9 mouse cellular contexts compared by ENCODE assay signal in the genomic region with DNA sequence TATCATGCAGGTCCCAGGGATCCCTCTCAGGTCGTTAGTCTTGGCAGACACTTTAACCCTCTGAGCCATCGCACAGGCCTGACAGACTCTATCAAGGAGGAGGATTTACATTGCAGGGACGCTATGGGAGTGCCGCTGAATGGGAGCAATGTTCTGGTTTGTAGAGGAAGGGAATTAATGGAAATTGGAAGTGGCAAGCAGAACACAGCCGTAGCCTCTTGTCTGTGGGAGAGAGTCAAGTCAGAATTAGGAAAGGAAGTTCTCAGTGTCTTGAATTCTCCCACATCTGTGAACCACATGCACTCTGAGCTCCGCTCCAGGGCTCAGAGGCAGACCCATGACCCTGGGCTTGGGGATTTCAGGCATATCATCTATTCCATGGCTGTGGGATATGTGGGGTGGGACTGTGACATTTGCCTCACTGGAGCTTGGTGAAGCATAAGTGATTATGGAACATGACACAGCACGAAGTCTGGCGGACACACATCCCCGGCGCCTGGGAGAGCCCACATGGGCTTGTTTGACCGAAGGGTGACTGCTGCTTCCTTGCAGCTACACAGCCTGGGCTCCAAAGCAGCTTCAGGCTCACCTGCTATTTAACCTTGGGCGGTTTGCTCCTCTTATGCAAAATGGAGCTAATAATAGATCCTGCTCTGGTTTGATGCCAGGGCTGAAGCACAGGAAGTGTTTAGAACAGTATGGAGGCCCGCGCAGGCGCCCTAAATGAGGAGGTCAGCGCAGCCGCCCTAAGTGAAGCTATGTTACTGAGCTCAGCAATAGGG.
DNase-seq lines count a peak whose midpoint lies in the region; ATAC-seq and TF ChIP-seq lines count a peak whose summit lies in the region.
"Had no signal": no experiment of that assay in that cellular context is flagged by ENCODE, and none has a peak within 500 bp of the region (broad histone marks: within the 10 kb centered on the region; RNA-seq: fewer than 3 reads in every experiment).

No protein-coding gene starts in this region.

- no peak overlapping the region for H3K9ac ChIP-seq in neural tube, embryonic 13.5 days

- no peak overlapping the region for H3K4me3 ChIP-seq in hindbrain, embryonic 10.5 days
- no peak overlapping the region for H3K4me3 ChIP-seq in neural tube, embryonic 13.5 days
- no peak overlapping the region for H3K4me3 ChIP-seq in kidney, adult 2 months (ENCODE audit: insufficient read depth, low read depth, low read length)

- no peak overlapping the region for H3K27ac ChIP-seq in hindbrain, embryonic 10.5 days
- H3K27ac ChIP-seq in neural tube, embryonic 13.5 days (replicated peaks): no peak overlapping the region
- no peak overlapping the region for H3K27ac ChIP-seq in kidney, adult 2 months (ENCODE audit: insufficient read depth, low read depth, low read length)

- WGBS in hindbrain, embryonic 10.5 days: 70% methylated on average over 17 of the region's 17 CpGs
- 55% methylated on average over 17 of the region's 17 CpGs for WGBS in neural tube, embryonic 13.5 days
- WGBS in kidney, adult 2 months: 59% methylated on average over 17 of the region's 17 CpGs

- H3K36me3 ChIP-seq in hindbrain, embryonic 10.5 days: no peaks in the 10 kb centered on the region
- H3K36me3 ChIP-seq in neural tube, embryonic 13.5 days: no peaks in the 10 kb centered on the region
- no peaks in the 10 kb centered on the region for H3K36me3 ChIP-seq in kidney, adult 2 months (ENCODE audit: control insufficient read depth, insufficient read depth, low read length)

- no peak for TF ChIP-seq POLR2A in kidney, adult 2 months (IDR thresholded peaks at IDR 0.05; ENCODE audit: low read depth, low read length)

- TF ChIP-seq CTCF in kidney, adult 2 months (conservative IDR thresholded peaks at IDR 0.05; ENCODE audit: insufficient read depth, insufficient read length, low read depth, low read length): no peak

- H3K27me3 ChIP-seq in hindbrain, embryonic 10.5 days (ENCODE audit: insufficient read depth, poor library complexity, severe bottlenecking): no peaks in the 10 kb centered on the region
- no peaks in the 10 kb centered on the region for H3K27me3 ChIP-seq in neural tube, embryonic 13.5 days
- no peaks in the 10 kb centered on the region for H3K27me3 ChIP-seq in kidney, adult 2 months (replicated peaks; ENCODE audit: control insufficient read depth, insufficient read depth, low read length)

- peak; percentile 37; the same call in 1 of the 2 replicates for ATAC-seq in neural tube, embryonic 13.5 days (ENCODE audit: low read depth)

- no peak overlapping the region for H3K4me2 ChIP-seq in neural tube, embryonic 13.5 days

- H3K9me3 ChIP-seq in hindbrain, embryonic 10.5 days: no peaks in the 10 kb centered on the region
- H3K9me3 ChIP-seq in neural tube, embryonic 13.5 days: no peaks in the 10 kb centered on the region

- peaks cover 10% of the 10 kb centered on the region for H3K4me1 ChIP-seq in hindbrain, embryonic 10.5 days (replicated peaks)
- H3K4me1 ChIP-seq in neural tube, embryonic 13.5 days (replicated peaks): peaks cover 18% of the 10 kb centered on the region
- H3K4me1 ChIP-seq in kidney, adult 2 months (ENCODE audit: control insufficient read depth, insufficient read depth, low read length): no peaks in the 10 kb centered on the region

- DNase-seq in cerebellum, adult 11 months: peak; percentile 32
- peak; percentile 12 for DNase-seq in embryo, embryonic 9.5 days (ENCODE audit: extremely low spot score)
- peak; percentile 40 for DNase-seq in hindbrain, embryonic 10.5 days (ENCODE audit: low spot score)
- no peak for DNase-seq in kidney, adult 2 months
- no peak for DNase-seq in kidney, adult 8-10 months
- DNase-seq in ovary, postnatal 14 days (ENCODE audit: low spot score): no peak
- DNase-seq: liver; thymus, postnatal 25 days had no signal

Comparison
In these comparisons a context has a peak if more than half of its experiments do, and no peak if none do; other contexts are left out.
1. DNase-seq: peak in cerebellum, adult 11 months (single experiment), embryo, embryonic 9.5 days (single experiment) and hindbrain, embryonic 10.5 days (single experiment); none in kidney, adult 2 months (single experiment), kidney, adult 8-10 months (0 of 2) and ovary, postnatal 14 days (single experiment).